Mouse (Mus musculus): ENCODE results near the gene Vgll1.

Gene Vgll1

GRCm38 (mm10) chrX:57087806-57088205 lies at the start of gene Vgll1:
TSS of gene Vgll1 (plus strand) at chrX:57088106.
- CTCF ChIA-PET = no interaction called here

DNA sequence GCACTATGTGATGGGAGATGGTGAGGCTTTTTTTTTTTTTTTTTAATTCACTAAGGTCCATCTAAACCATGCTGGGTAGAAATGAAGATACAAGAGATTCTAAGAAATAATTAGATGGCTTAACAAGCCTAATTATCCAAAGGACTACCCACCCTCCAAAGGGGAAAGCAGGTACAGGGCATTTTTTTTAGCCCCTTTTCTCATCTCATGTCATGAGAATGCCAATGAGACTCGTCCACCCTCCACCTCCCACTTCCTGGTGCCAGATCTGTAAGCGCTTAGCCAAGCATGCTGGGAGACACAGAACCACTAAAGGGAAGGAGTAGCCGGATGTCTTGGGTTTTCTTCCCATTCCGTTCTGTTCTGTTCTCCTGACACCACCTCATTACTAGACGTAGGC lies 45.1 kb upstream of the Vgll1 start, which contains the start of gene Brs3:
Gene Brs3 (plus strand): TSS at position 301 of the 400 bp plus-strand sequence.
- CTCF ChIA-PET = no interaction called here

DNA sequence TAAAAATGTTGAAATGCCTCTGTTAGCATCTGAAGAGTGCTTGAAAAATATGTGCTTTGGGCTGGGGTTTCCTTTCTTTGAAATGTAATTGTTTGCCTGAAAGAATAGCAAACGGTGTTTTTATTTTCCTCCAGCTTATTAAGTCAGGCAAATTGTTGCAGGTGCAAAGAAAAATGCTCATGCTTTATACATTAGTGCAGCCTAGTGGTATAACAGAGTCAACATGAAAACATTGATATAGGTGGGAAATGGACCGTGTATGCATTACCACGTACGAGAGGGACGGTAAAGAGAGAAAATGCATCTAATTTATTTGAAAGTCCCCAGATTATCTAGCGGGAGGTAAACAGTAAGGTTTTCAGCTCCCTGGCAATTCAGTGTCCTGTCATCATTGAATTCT lies 44.0 kb upstream of the Vgll1 start:
- CTCF ChIA-PET = no interaction called here

DNA sequence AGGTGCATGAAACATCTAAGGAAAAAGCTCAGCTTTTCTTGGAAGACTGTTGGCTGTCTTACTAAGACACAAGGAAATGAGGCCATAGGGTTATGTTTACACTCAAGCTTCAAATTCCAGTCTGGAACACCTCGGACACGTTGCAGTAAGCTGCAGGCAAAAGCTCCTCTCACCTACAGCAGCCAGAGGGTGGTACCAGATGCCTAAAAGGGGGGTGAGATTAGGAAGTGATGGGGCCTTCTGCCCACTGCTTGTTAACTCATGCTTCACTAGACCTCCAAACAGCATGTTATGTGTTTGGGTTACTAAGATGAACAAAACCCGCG lies 35.1 kb upstream of the Vgll1 start:
- CTCF ChIA-PET = no interaction called here

DNA sequence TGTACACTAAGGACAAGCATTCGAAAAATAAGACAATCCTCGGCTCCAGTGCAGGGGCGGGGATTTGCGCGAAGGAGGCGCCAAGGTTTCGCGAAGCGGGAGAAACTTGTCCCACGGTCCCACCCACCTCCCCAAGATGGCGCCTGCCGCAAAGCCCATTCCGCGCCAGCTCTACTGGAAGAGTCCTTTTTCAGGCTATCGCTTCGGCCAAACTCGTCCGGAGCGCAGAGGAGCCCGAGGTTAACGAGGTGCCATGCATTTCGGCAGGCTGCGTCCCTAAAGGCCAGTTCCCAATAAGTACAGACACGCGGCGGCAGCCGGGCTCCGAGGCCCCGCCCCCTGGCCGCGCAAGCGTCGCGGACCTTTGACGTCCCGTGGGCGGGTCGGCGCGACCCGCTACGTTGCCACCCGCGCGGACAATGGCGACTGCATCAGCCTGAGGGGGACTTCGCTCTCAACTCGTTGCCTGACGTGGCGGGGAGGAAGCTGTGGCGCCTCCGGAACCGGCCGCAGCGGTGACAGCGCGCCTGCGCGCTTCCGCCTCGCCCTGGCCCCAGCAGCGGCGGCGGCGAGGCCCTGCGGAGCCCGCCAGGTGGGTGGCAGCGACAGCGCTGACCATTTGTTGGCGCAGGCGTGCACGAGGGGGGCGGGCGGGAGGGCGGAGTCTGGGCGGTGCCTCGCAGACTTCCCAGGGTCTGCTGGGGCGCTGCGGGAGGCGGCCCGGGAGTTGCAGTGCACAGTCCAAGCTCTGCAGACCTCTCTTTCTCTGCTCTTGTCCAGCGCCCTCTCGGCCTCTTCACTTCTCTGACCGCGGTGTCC lies 34.5 kb upstream of the Vgll1 start, which contains the start of gene Htatsf1:
Gene Htatsf1 (plus strand): TSS at position 410 of the 819 bp plus-strand sequence.
- CTCF ChIA-PET = no interaction called here

DNA sequence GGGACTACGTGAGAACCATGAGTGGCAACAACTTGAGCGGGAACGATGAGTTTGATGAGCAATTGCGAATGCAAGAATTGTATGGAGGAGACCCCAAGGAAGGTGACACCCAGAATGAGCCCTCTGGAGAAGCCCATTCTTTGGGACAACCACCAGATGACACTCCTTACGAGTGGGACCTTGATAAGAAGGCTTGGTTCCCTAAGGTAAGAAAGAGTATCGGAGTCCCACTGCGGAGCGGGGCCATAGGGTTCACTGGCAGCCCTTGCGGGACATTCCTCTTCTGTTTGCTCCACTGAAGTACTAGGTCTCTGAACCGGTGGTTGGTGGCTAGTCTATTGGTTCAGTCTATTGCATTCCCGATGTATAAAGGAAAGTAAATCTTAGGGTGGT lies 33.9 kb upstream of the Vgll1 start:
- CTCF ChIA-PET = no interaction called here

- CTCF ChIA-PET = no interaction called here
Observed at GRCm38 (mm10) chrX:57081496-57081895, 6.4 kb upstream of the Vgll1 start.

DNA sequence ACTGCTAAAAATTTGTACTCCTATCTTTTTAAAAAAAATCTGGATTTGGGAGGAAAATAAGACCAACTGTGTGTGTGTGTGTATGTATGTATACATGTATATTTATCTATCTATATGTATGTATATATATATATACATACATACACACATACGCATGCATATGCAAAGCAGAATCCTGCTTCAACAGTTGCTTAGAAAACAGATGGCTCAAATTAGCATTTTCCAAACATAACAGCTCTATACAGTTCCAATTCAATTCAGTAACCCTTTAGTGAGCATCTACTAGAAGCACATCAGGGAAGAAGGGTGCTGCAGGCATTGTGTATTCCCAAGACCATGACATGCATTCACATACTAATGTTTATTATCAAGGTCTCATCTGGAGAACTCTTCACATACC lies 15.5 kb downstream of the Vgll1 start:
- CTCF ChIA-PET = no interaction called here

GRCm38 (mm10) chrX:57106956-57107355 lies 19.1 kb downstream of the Vgll1 start:
- CTCF ChIA-PET = no interaction called here

GRCm38 (mm10) chrX:57118143-57118542 lies 30.2 kb downstream of the Vgll1 start:
- CTCF ChIA-PET = no interaction called here

DNA sequence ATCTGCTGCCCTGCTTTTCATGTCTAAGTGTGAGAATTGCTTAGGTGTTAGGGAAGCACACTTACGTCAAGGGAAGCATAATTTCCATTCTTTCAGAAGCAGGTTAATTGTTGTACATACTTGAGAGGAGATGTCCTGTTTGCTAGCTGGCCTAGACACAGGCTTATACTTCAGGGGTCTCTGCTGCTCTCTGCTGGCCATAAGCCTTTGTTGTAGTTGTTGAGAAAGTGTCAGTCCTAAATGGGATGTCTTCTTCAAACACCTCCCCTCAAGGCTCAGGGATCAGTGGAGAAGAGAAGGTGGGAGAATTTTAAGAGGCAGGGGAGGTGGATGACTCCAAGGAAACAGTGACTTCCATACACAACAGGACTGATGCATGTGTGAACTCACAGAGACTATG lies 32.9 kb downstream of the Vgll1 start:
- CTCF ChIA-PET = no interaction called here

DNA sequence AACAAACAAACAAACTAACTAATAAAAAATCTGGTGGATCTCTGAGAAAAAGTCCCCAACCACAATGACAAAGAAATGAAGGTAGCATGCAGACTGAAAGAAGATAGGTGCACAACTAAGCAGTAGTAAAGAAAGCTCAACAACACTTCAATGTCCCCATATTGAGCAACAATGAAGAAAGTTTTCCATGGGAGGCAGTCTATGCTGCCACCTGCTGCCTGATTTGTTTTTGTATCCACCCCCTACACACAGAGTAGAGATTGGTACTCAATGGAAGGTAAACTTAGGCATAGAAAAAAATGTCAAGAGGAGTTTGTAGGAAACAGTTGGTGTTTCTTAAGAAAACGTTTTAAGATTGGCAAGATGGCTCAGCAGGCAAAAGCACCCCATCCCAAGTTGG lies 42.7 kb downstream of the Vgll1 start:
- CTCF ChIA-PET = no interaction called here

GRCm38 (mm10) chrX:57137627-57138026 lies 49.7 kb downstream of the Vgll1 start:
- CTCF ChIA-PET = no interaction called here

GRCm38 (mm10) chrX:57153520-57153919 lies 65.6 kb downstream of the Vgll1 start:
- CTCF ChIA-PET = no interaction called here
